Mouse (Mus musculus) embryo, embryonic 10 days (tissue): Measurements from ENCODE around the gene Kbtbd6.

Source experiments
- DNase-seq: peaks from one replicate; pipeline ENCODE4 v3.0.0-alpha.2; 2015; ENCODE audit warnings: low spot score

The Kbtbd6 gene

DNA sequence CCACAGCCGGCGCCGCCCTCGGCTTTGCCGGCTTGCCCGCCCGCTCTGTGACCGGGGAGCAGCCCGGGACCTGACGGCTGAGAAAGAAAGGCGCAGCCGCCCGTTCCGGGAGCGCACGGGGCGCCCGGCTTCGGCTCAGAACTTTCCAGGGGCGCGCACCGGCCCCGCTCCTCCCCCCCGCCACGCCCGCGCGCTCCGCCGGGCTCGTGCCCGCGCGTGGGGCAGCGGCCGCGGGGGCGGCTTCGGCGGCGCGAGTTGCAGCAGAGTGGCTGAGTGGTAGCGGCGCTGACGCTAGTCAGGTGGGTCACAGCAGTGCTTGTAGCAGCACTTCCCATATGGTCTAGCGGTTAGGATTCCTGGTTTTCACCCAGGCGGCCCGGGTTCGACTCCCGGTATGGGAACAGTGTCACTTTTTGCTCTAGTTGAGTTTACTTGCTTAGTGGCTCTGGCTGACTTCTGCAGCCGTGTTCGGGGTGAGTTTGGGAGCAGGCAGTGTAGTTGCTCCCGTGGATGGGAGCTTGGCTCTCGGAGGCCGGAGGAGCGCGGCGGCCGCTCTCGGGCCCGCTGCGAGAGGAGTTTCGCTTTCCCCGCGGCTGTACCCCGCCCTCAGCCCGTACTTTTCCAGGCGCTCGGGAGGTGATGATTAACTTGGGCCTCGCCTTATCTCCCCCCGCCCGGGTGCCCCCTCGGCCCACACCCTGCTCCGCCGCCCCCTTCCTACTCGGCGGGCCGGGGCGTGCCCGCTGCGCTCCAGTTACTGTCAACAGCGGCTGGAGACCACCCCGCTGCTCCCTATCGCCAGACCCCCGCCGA lies 29.9 kb downstream of the Kbtbd6 start, which contains the start of gene Wbp4:
Wbp4 (minus strand) TSS at position 182 of the 813 bp plus-strand sequence.
- peak; percentile 95 for DNase-seq

DNA sequence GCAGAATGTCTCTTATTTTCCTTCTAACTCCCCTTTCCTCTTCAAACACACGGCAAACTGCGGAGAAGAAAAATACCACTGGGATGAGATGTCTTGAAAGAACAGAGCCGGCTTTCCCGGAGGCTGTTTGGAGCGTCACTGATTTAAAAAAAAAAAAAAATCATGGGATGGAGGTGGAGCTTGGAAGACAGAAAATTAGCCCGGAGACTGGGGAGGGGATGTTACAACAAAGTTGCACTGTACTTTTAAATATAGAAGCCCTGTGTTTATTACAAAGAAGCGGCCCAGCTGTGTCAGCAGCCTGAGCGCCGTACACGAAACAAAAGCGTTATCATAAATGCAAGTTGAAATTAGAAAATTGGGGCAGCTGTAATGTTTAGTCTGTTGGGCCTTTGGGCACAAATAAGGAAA lies 30.6 kb downstream of the Kbtbd6 start:
- peak; percentile 17 for DNase-seq

DNA sequence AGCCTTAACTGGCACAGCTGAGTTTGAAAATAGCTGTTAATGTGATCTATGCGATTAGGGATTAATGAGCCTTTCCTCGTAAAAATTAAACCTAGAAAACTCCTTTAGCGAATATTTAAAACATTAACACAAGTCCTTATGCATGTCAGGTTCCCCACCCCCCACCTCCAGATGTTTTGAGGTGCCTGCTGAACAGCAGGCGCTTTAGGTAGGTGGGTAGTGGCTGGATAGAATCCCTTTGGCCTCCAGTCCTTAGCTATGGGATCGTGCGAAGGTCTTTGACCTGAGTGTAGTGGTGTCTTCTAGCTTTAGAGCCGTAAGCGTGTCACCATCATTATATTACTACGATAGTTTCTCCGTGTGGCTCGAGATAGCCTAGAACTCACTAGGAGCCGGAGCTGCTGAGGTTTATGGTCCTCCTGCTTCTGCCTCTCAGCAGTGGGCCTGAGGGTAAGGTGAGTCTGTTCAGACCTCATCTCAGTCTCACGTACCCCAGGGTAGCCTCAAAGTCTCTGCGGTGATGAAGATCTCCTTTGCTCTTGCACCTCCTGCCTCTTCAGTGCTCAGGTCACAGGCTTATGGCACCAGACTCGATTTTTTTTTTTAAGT lies 31.2 kb downstream of the Kbtbd6 start:
- DNase-seq, result peak; percentile 11

DNA sequence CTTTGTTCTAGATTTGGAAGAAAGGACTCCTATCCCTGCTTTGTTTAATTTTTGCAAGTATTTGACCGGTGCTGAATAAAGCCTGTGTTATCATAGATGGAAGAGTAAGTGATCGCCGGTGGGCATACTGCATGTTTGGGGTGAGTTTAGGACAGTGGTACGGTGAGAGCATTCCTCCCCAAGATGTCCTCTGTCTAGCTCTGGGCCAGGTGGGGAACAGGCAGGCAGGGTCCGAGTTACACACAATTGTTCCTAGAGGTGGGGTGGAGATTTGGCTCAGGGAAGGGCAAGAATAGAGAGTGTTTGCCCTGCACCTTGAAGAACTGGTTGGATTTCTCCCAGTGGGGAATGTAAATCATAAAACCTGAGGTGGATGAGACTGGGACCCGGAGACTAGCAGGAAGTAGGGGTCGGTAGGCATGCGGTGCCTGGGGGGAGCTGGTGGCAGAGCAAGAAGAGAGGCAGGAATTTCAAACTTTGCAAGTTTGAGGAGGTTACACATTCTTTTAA lies 32.0 kb downstream of the Kbtbd6 start:
- DNase-seq, result no peak

GRCm38 (mm10) chr14:79486617-79486992 lies 35.0 kb downstream of the Kbtbd6 start:
- peak; percentile 13 for DNase-seq

- peak; percentile 71 for DNase-seq
Observed at GRCm38 (mm10) chr14:79486993-79487731, 35.5 kb downstream of the Kbtbd6 start.

GRCm38 (mm10) chr14:79488531-79488930 lies 36.9 kb downstream of the Kbtbd6 start:
- DNase-seq, result no peak

- DNase-seq, result no peak
Observed at GRCm38 (mm10) chr14:79489150-79489549, 37.5 kb downstream of the Kbtbd6 start.

- no peak for DNase-seq
Observed at GRCm38 (mm10) chr14:79490246-79490645, 38.6 kb downstream of the Kbtbd6 start.

GRCm38 (mm10) chr14:79494349-79494748 lies 42.7 kb downstream of the Kbtbd6 start:
- no peak for DNase-seq

GRCm38 (mm10) chr14:79499326-79499725 lies 47.7 kb downstream of the Kbtbd6 start:
- DNase-seq, result no peak

- no peak for DNase-seq
Observed at GRCm38 (mm10) chr14:79500756-79501155, 49.1 kb downstream of the Kbtbd6 start.

DNA sequence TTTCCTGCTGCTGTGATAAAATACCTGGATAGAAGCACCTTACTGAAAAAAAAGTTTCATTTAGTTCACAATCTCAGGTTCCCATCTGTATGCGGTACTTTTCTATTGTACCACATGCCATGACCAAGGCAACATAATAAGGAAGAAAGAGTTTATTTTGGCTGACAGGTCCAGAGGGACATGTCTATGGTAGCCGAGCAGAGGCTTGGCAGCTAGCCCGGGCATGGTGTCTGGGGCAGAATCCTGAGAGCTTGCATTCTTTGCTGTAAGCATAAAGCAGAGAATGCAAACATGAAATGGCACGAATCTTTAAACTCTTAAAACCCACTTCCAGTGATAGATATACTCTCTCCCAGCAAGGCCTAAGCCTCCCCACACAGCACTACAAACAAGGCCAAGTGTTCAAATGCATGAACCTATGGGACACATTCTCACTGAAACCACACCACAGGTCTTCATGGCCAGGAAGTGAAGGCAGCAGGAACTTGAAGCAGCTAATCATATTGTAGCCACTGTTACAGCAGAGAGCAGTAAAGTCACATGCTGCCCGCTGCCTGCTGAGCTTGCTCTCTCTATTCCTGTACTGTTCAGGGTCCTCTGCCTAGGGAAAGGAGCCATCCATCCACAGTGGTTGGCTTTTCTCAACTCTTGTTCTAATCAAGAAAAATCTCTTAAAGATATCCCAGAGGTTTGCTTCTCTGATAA lies 51.9 kb downstream of the Kbtbd6 start:
- no peak for DNase-seq
